11 mouse cellular contexts compared by ENCODE assay signal in the genomic region with DNA sequence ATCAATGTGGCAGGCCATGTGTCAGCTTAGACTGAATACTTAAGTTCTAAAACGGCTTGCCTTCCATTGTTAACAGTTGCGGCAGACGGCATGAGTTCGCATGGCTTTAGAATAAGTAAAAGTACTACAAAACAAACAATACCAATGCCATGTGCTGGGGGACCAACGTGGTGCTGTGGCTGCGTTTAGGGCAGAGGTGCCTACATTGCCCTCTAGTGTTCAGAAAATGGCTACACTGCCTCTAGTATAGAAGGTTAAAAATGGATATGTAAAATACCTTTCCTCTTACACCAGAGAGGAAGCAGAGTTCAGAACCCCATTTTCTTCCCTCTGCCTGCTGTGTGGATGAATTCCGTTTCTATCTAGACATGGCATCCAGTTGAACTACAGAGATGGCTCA. TPM values are rescaled to one million over a fixed set of nuclear protein-coding genes. Genes with fewer than 3 reads are reported as not detected.
DNase-seq lines count a peak whose midpoint lies in the region; ATAC-seq and TF ChIP-seq lines count a peak whose summit lies in the region.
"Had no signal": no experiment of that assay in that cellular context is flagged by ENCODE, and none has a peak within 500 bp of the region (broad histone marks: within the 10 kb centered on the region; RNA-seq: fewer than 3 reads in every experiment).

No protein-coding gene starts in this region.

- H3K4me3 ChIP-seq in heart, adult 2 months, result no peak overlapping the region
- H3K4me3 ChIP-seq: embryonic facial prominence, embryonic 12.5 days; limb, embryonic 13.5 days; stomach, embryonic 15.5 days had no signal

- no peak for TF ChIP-seq POLR2A in heart, adult 2 months (IDR thresholded peaks at IDR 0.05; ENCODE audit: insufficient read depth, low read depth, low read length)

- TF ChIP-seq CTCF in heart, adult 2 months (IDR thresholded peaks at IDR 0.05), result peak; percentile 80

- 46% methylated on average over 7 of the region's 7 CpGs for WGBS in heart, adult 2 months

- no peak for TF ChIP-seq EP300 in heart, adult 2 months (IDR thresholded peaks at IDR 0.05; ENCODE audit: insufficient read depth, low read depth, low read length)

- peaks cover 2% of the 10 kb centered on the region for H3K36me3 ChIP-seq in heart, adult 2 months (ENCODE audit: control insufficient read depth, insufficient read depth, low read length)
- H3K36me3 ChIP-seq: embryonic facial prominence, embryonic 12.5 days; limb, embryonic 13.5 days had no signal

- H3K27me3 ChIP-seq in heart, adult 2 months (ENCODE audit: control insufficient read depth, insufficient read depth, low read length), result no peaks in the 10 kb centered on the region
- H3K27me3 ChIP-seq: embryonic facial prominence, embryonic 12.5 days; limb, embryonic 13.5 days; stomach, embryonic 15.5 days had no signal

- peaks cover 10% of the 10 kb centered on the region for H3K4me1 ChIP-seq in heart, adult 2 months (ENCODE audit: control insufficient read depth, insufficient read depth, low read length)

- no peak overlapping the region for H3K9ac ChIP-seq in heart, adult 2 months (ENCODE audit: low read depth, low read length)
- H3K9ac ChIP-seq: embryonic facial prominence, embryonic 12.5 days; limb, embryonic 13.5 days; stomach, embryonic 15.5 days had no signal

- ATAC-seq in monocyte, adult 5-6 weeks (replicated peaks; ENCODE audit: insufficient number of reproducible peaks, low FRiP score, low TSS enrichment, poor library complexity, severe bottlenecking), result peak; percentile 84

- intact Hi-C loops in heart, adult 2 months (cut with DNase I), result no loop called here
- intact Hi-C loops in heart, postnatal 10 days (cut with DNase I), result no loop called here

- H3K27ac ChIP-seq in heart, adult 2 months, result no peak overlapping the region
- H3K27ac ChIP-seq: embryonic facial prominence, embryonic 12.5 days; limb, embryonic 13.5 days; stomach, embryonic 15.5 days had no signal

- peaks cover 12% of the 10 kb centered on the region for H3K79me2 ChIP-seq in heart, adult 2 months (replicated peaks; ENCODE audit: control insufficient read depth, insufficient read depth, low read length)

- peak in 1 of 2 experiments; percentile 21 for DNase-seq in heart, adult 2 months
- DNase-seq in heart, adult 8-10 months (ENCODE audit: low spot score), result no peak
- DNase-seq in 3T3-L1 (ENCODE audit: low read depth, low spot score) (peak; percentile 55), ES-CJ7 (ENCODE audit: low read depth, low spot score) (peak; percentile 83)
- DNase-seq in heart, postnatal 10 days, result peak; percentile 31 to 38
- DNase-seq in gastrocnemius, postnatal 10 days, result no peak
- no peak for DNase-seq in left cerebral cortex, adult 18-20 months (ENCODE audit: low spot score in 2 of 2)

RNA-seq across cellular contexts. Expression of a gene that starts 6.6 kb away (rescaled TPM):
- 1 to 10 TPM; 3.0 to 3.9 TPM for total RNA-seq in heart, adult 2 months (2021)
- 1.1 and 2.3 TPM in 2 replicates for polyA plus RNA-seq in heart, adult 2 months (2012; rRNA removed)
- 1 to 10 TPM; 3.4 to 4.0 (median 3.9) TPM for total RNA-seq in heart, adult 8-10 months (2022)
- total RNA-seq in heart, postnatal 10 days (2021), result 1 to 10 TPM; 5.8 to 6.7 TPM
- total RNA-seq in monocyte, adult 5-6 weeks (2017), result 17.2 to 22.9 TPM (median 19.8 TPM) in 3 replicates
- total RNA-seq in gastrocnemius, postnatal 10 days (2021), result 1 to 10 TPM; 5.1 to 7.0 TPM
- 1 to 10 TPM; 5.6 to 6.1 TPM for total RNA-seq in left cerebral cortex, adult 18-20 months (2021)

RNA-seq across cellular contexts. Expression of a gene that starts 7.2 kb away (rescaled TPM):
- 1 to 10 TPM; 6.8 to 7.9 TPM for total RNA-seq in heart, adult 2 months (2021)
- 6.0 and 13.4 TPM in 2 replicates for polyA plus RNA-seq in heart, adult 2 months (2012; rRNA removed)
- total RNA-seq in heart, adult 8-10 months (2022), result 10 to 100 TPM in 2 of 4 experiments, 1 to 10 TPM in 2; 6.7 to 11.3 (median 8.8) TPM
- 10 to 100 TPM in 1 of 2 experiments, 1 to 10 TPM in 1; 8.5 to 12.2 TPM for total RNA-seq in heart, postnatal 10 days (2021)
- total RNA-seq in monocyte, adult 5-6 weeks (2017), result 6.7 to 16.7 TPM (median 15.7 TPM) in 3 replicates
- 10 to 100 TPM; 10.6 to 11.0 TPM for total RNA-seq in gastrocnemius, postnatal 10 days (2021)
- total RNA-seq in left cerebral cortex, adult 18-20 months (2021), result 10 to 100 TPM; 15.9 to 16.6 TPM

RNA-seq across cellular contexts. Expression of a gene that starts 27.3 kb away (rescaled TPM):
- 1 to 10 TPM; 5.0 to 5.1 TPM for total RNA-seq in heart, adult 2 months (2021)
- polyA plus RNA-seq in heart, adult 2 months (2012; rRNA removed), result 6.6 and 7.7 TPM in 2 replicates
- total RNA-seq in heart, adult 8-10 months (2022), result 1 to 10 TPM; 4.1 to 7.7 (median 5.8) TPM
- total RNA-seq in heart, postnatal 10 days (2021), result 10 to 100 TPM in 1 of 2 experiments, 1 to 10 TPM in 1; 9.9 to 11.7 TPM
- 9.5 to 14.7 TPM (median 11.9 TPM) in 3 replicates for total RNA-seq in monocyte, adult 5-6 weeks (2017)
- 1 to 10 TPM; 7.4 to 8.7 TPM for total RNA-seq in gastrocnemius, postnatal 10 days (2021)
- total RNA-seq in left cerebral cortex, adult 18-20 months (2021), result 10 to 100 TPM; 63.8 to 79.8 TPM

RNA-seq across cellular contexts. Expression of a gene that starts 40.7 kb away (rescaled TPM):
- under 1 TPM; 0.14 to 0.16 TPM for total RNA-seq in heart, adult 2 months (2021)
- 0.09 and 0.41 TPM in 2 replicates for polyA plus RNA-seq in heart, adult 2 months (2012; rRNA removed)
- under 1 TPM in 2 of 4 experiments, not detected in 2; 0.41 to 0.69 TPM for total RNA-seq in heart, adult 8-10 months (2022)
- total RNA-seq in heart, postnatal 10 days (2021), result 1 to 10 TPM in 1 of 2 experiments, under 1 TPM in 1; 0.79 to 1.0 TPM
- total RNA-seq in monocyte, adult 5-6 weeks (2017), result 1.9 TPM in 1 of 3 replicates, not detected in the others
- total RNA-seq in gastrocnemius, postnatal 10 days (2021), result under 1 TPM; 0.34 to 0.38 TPM
- 1 to 10 TPM; 1.6 to 1.8 TPM for total RNA-seq in left cerebral cortex, adult 18-20 months (2021)

RNA-seq across cellular contexts. Expression of a gene that starts 52.0 kb away (rescaled TPM):
- total RNA-seq in heart, adult 2 months (2021), result 1 to 10 TPM; 1.0 to 1.7 TPM
- 1.1 and 2.3 TPM in 2 replicates for polyA plus RNA-seq in heart, adult 2 months (2012; rRNA removed)
- 1 to 10 TPM in 3 of 4 experiments, under 1 TPM in 1; 0.90 to 3.0 (median 1.5) TPM for total RNA-seq in heart, adult 8-10 months (2022)
- total RNA-seq in heart, postnatal 10 days (2021), result 1 to 10 TPM; 3.7 to 7.2 TPM
- total RNA-seq in monocyte, adult 5-6 weeks (2017), result 0.10 to 1.3 TPM (median 0.32 TPM) in 3 replicates
- 1 to 10 TPM; 1.8 to 2.1 TPM for total RNA-seq in gastrocnemius, postnatal 10 days (2021)
- 10 to 100 TPM; 81.5 to 81.9 TPM for total RNA-seq in left cerebral cortex, adult 18-20 months (2021)

Comparison
In these comparisons a context has a peak if more than half of its experiments do, and no peak if none do; other contexts are left out.
1. DNase-seq: peak in 3T3-L1 (single experiment), ES-CJ7 (single experiment) and heart, postnatal 10 days (2 of 2); none in heart, adult 8-10 months (single experiment), gastrocnemius, postnatal 10 days (single experiment) and left cerebral cortex, adult 18-20 months (0 of 2).